Mouse (Mus musculus) thymus, postnatal 0 days (tissue): ENCODE measurements around the gene Selenon. TPM values are rescaled to one million over a fixed set of nuclear protein-coding genes. Genes with fewer than 3 reads are reported as not detected.
A peak's percentile ranks its signal among the peaks of the same experiment; 100 is the strongest.

Source experiments
- DNase-seq: peaks from one replicate; pipeline ENCODE4 v3.0.0-alpha.2; 2015; ENCODE audit warnings: low spot score
- polyA plus RNA-seq: library from polyadenylated mRNA; unstranded; fragments of >200 nt; fragmentation: Nextera tagmentation; extraction: Ambion mirVana; gene quantifications from 2 replicates; pipeline ENCODE4 v1.2.1, GENCODE M21; 2015

Selenon gene
- polyA plus RNA-seq, 1 experiment from 2014 or later = 6.8 TPM

DNA sequence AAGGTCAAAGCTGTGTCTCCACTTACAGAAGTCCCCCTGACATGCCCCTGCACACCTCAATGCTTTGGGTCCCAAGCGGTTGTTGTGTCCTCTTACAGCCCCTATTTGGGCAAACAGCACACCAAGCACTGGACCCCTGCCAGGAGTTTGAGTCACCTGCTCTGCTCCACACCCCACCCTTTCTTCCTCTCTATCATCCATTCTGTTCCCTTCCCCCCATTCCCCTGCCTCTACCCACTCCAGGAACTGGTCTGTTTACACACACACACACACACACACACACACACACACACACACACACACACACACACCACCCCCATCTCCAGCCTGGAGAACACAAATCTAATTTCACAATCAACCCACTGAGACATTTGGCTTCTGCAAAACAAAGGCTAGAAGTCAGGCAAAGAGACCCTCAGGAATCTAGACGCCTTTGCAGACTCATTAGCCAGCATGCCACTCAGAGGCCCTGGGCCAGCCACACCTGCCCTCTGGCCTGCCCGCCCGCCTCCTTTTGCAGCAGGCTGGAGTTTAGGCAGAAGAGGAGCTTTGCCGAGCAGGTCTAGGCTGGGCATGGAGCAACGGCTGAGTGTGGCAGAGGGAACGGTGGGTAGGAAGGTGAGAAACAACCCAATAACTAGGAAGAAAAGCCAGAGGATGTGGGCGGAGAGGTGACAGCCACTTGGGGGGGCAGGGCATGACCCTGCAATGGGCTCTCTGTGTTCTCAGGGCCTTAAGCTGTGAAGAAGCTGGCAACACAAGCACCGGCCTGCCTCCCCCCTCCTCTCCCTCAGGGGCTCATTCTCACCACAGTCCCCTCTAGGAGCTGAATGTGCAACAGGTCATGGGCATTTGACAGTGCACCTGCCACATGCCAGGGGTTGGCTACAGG is 4.9 kb downstream of the Selenon start:
- no peak for DNase-seq

DNA sequence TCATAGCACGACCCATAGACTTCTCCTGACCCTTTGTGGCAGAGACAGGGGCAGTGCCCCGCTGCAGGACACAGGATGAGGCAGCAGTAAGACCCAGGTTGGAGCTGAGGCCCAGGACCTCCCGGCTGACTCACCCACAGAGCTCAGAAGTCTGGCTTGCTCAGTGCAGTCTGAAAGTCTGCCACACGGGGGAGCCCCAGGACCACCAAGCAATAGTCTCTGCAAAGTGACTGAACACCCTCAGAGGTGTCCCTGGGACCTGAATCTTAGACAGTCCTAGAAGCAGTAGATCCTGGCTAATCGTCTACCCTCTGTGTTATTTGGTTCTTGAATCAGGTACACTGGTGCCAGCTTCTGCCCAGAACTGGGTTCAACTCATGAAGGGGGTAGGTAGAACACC is 8.7 kb downstream of the Selenon start:
- peak; percentile 92 for DNase-seq

DNA sequence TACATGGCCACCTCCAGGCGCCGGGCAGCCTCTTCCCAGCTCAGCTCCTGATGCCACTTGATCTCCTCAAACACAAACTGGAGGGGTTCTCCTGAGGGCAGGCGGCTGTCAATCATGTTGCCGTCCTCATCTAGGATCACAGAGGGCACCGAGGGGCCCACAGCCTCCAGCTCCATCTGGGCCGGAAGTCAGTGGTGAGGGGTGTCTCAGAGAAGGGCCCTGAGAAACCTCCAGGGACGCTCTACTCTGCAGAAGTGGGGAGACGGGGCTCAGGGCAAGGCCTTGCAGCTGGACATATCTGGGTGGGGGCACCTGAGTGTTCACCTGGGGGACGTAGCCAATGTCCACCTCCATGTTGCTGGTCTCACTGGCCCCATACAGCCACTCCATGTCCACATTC is 9.2 kb downstream of the Selenon start:
- DNase-seq = peak; percentile 68

DNA sequence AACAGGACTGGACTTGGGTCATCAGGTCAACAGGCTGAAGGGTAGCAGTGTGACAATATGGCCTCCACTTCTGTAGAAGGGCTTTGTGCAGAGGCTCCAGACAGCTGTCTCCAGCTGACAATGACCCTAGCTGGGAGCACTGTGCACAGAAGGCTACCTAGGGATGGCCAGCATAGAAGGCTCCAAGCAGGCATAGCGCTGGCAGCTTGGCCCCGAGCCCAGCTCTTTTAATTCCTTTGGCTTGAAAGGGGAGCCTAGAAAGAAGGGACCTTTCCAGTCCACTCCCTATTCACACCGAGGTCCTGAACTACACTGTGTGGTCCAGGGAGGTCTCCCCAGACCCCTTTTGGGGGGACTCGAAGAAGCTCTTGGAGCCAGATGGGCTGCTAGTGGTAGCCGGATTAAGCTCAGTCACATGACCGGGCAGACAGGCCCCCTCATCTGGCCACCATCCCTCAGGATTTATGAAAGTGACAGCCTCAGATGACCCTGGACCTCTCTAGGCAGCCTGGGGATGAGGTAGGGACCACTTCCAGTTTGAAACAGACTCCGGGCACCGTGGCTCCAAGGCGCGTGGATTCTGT is 12.9 kb downstream of the Selenon start:
- no peak for DNase-seq

DNA sequence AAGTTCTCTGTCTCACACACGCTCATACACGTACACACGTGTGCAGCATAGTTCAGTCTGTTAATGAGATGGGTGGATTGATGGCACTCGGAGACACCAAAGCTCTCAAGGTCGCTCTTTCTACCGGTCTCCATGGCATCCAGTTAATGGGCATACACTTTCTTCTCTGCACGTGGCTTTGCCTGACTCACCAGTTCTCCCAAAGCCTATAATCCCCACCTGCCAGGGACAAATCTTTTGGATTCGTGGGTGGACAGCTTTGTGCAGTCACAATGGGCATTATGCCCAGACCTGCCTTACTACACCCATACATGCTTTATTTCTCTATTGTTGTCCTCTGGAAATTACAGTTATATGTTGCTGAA is 16.2 kb downstream of the Selenon start:
- DNase-seq = no peak

DNA sequence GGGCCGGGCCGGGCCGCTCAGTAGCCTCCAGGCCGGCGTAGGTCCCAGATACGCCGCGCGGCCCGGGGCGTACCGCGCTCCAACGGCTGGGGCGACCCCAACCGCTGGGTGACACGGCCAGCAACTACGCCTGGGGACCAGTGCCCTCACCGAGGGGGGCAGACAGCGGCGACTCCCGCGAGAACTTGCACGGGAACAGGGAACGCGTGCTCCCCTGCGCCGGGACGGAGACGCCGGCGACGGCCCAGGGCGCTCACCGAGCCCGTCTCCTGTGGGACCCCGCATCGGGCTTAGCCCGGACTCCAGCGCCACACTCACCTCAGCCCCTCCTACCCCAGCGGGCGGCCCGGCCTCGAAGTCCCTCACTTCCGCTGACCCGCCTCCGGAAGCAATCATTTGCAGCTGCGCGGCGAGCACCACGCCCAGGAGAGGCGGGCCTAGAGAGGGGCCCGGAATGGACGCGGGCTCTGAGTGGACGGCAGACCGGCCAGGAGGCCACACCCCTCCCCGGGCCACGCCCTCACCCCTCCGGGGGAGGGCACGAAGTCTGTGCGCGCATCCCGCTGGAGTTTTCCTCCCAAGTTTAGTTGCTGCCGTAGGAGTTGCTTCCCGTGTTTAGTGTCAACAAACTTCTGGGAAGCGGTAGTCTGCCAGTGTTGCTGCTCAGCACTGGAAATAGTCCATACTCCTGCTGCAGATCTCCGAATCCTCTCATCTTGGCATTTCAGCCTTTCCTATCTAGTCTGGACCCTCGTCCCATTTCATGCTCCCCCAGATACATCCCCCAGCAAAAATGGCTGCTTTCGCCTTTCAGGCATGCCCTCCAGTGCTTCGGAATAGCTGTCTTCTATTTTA is 16.8 kb downstream of the Selenon start, which contains the start of gene Mtfr1l:
Gene Mtfr1l (minus strand): TSS at position 456 of the 855 bp plus-strand sequence.
- peak; percentile 95 for DNase-seq

DNA sequence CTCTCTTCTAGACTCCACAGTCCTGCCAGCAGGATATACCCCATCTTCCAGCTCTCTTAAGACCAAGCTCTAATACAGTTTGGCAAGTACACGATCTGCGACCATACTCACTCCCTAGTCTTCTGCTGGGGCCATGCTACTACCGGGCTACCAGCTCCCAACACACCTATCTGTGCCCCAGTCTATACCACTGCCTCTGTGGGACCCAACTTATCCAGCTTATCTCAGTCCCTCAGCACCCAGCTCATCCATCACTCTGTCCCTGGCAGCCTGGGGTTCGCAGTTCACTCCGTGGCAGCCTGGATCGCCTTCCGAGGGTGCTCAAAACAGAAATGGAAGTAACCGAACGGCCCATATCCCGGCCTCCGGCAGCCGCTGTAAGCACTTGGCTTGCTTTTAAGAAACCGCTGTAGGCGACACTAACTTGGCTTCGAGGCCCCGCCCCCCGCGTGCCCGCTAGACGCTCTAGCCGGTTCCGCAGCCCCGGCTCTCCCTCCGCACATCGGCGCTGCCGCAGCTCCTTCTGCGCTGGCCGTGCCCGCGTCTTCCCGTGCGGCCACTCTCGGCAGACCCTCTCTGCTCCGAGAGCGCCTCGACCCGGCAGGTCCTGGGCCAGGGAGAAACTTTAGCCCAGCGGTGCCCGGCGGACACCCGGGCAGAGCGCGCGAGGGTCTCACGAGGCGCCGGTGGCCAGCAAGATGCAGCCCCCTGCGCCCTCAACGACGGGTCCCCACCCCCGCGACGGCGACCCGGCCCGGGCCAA is 17.7 kb downstream of the Selenon start:
- peak; percentile 74 for DNase-seq

DNA sequence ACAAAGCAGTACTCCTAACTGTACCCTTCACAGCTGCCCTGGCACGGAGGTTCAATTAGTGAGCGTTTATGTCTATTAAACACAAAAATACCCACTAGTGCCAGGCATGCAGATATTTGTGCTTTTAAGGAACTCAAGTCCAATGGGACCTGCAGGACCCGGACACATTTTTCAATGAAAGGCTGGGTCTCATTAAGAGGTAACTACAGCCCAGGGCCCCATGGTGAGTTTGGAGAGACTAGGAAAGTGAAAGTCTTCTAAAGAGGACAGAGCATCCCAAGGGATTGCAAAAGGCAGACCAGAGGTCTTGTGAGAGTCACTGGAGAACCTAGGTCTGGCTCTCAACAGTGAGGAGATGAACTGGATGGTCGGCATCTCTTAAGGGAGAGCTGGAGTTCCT is 18.5 kb downstream of the Selenon start:
- DNase-seq = no peak

DNA sequence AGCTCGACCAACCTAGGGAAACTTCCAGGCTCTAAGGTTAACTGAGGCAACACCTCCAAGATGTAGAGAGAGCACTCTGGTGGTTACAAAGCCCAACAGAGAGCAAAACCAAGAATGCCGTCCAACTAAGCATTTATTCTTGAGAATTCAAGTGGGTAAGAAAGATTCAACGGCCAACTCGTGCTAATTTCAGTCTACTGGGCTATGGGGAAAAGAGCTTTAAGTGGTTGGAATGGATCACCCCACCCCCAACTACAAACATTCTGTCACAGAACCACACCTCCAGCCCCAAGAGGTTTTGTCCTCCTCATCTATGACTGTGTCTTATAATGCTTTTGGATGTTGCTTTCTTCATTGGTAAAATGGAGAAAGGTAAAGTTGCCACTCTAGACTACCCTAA is 19.0 kb downstream of the Selenon start:
- DNase-seq = no peak

DNA sequence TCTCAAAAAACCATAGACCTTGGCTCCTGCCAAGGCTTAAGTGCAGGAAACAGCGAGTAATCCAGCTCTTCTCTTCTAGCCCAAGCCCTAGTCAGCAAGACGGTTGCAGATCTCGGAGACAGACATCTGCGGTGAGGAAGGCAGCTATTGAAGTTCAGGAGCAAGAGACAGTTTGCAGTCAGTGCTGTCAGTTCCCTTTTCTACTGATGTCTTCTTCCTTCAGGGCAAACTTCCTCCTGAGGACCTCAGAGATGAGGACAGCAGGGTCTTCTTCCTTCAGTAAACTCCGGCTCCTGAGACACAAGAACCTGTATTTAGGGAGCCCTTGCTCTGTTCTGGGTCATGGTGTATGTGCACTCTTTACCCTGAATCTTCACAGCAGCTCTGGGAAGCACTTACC is 25.7 kb downstream of the Selenon start:
- peak; percentile 20 for DNase-seq

DNA sequence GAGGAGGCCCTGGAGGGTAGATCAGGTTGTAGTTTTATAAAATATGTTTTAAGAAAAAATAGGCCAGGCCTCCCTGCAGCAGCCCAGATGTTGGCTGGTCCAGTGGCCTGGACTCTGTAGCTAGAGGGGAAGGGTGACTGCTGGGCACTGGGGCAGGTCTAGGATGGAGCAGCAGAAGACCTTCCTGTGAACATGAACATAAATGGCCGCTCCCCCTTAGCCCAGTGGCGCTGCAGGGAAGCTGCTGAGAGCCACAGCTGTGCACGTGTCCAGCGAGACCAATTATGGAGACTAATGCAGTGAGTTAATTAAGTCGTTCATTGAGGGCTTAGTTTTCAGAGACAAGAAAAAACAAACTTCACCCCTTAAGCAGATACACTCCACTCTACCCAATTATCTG is 26.2 kb downstream of the Selenon start:
- no peak for DNase-seq

DNA sequence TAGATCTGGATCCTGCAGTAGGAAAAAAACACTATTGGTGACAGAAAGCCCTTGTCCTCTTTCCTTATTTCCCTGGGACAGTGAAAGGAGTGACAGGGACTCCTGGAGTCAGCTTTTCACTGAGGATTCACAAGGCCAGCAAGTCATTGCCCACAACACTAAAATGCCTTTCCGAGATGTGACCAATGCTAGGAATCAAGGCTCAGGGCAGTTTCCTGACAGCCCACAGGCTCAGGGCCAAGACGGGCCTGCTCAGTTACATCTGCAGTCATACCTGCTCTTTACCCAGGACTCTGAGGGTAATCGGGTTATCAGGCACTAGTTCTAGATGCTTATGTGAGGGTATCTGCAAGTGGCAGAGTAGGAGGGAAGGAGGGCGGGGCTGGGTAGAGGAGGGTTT is 28.5 kb downstream of the Selenon start:
- no peak for DNase-seq

DNA sequence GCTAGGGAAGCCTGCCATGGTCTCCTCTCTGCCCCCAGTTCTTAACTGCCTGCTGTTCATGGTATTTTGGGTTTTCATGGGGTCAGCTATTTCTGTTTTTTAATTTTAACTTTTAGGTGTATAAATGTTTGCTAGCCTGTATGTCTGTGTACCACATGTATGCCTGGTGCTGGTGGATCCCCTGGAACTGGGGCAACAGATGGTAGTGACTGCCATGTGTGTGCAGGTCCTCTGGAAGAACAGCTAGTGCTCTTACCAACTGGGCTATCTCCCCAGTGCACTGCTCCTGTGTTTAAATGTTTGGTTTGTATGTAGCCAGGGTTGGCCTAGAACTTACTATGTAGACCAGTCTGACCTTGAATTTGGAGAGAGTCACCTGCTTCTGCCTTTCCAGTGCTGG is 32.7 kb downstream of the Selenon start:
- DNase-seq = no peak

DNA sequence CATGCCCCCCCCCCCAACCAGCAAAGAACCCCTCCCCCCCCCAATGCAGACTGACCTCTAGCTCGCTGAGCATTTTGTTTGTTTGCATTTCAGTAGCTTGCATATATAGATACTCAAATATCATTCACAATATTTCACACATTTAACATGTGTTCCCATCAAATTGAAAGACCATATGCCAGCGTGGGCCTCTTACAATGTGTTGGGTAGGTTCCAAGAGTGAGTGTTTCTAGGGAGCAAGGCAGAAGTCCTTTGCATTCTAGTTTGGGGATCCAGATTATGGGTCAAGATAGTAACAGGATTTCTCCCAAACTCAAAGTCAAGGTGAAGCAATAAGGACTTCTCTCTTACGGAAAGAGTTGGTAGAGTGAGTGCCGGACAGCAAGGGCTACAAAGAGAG is 33.4 kb downstream of the Selenon start:
- no peak for DNase-seq

DNA sequence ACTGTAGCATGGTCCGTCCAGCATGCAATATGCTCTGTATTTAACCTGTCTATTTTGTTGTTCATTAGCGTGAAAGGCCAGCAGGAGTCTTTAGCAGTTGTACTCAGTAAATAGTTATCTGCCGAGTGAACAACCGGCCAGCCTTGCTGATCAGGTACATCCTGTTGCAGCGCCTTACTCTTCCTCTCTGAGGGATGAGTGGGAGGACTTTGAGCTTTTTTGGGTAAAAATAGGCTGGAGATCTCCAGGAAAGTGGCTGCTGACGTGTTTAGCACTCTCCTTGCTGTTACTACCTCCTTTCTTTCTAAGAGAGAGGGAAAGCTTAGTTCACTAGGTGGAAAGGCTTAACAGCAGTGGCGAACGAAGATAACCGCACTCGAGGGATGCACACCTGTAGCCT is 34.2 kb downstream of the Selenon start:
- DNase-seq = no peak

DNA sequence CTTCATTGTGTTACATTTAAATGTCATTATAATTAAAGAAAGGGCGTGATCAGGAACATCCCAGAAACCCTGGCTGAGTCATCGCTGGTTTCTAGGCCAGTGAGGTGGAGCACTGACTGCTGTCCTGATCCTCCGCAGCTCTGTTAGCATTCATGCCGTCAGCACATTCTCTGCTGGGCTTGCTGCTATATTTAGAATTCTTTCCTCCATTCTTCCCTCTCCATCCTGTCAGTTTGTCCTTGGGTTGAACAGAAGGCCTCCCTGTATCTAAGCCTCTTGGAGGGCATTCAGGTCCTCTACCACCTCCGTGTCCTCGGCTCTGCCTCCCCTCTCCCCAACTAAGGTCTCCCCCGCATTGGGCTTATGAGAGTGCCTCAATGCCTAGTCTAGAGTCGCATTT is 35.0 kb downstream of the Selenon start:
- DNase-seq = no peak

DNA sequence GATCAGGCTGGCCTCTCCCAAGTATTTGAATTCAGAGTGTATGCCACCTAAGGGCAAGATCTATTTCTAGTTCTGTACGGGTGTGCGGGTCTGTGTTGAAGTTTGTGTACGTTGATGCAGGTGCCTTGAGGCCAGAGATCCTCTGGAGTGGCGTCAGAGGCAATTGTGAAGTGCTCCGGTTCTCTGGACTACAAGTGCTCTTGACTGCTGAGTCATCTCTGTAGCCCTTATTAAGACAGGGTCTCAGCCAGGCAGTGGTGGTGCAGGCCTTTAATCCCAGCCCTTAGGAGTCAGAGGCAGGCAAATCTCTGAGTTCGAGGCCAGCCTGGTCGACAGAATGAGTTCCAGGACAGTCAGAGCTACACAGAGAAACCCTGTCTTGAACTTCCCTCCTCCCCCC is 36.4 kb downstream of the Selenon start:
- no peak for DNase-seq

DNA sequence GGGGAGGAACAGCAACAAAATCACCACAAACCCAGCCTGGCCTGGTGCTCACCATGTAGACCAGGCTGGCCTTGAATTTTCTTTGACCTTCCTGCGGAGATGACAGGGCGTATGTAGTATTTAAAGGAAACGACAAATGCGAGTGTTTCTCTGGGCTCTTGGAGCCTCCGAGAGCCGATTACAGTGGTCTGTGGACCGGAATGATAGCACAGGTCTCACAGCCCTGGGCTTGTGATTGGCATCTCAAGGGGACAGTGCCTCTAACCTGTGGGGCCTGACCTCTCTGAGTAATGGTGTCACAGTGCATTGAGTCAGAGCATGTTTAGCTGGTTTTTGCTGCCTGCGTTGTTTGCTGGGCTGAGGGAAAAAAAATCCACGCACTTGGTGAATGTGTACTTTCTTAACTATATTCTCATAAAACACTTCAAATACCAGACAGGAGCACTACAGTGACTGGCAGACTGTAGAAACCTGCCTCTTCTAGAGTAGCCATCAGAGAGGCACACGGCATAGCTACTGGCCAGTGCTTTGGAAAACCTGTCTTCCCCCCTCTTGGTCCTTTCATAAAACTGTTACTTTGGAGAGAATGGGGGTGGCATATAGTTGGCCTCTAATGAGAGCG is 37.5 kb downstream of the Selenon start:
- no peak for DNase-seq

DNA sequence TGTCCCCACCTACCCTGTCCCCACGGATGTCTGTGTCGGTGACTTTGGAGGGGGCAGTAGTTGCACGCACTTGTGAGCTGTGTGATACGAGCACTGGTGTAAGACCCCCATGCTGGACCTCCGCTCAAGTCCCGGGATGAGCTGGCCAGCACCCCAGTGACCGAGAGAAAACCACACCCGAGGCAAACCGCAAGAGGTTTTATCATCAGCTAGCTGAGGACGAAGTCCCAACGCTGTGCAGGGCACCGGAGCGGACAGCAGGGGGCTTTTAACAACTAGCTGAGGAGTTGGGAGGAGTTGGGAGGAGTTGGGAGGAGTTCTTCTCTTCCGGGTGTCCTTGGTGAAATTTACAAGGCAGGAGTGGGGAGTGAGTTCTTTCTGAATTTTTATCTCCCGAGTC is 39.2 kb downstream of the Selenon start:
- DNase-seq = peak; percentile 43

DNA sequence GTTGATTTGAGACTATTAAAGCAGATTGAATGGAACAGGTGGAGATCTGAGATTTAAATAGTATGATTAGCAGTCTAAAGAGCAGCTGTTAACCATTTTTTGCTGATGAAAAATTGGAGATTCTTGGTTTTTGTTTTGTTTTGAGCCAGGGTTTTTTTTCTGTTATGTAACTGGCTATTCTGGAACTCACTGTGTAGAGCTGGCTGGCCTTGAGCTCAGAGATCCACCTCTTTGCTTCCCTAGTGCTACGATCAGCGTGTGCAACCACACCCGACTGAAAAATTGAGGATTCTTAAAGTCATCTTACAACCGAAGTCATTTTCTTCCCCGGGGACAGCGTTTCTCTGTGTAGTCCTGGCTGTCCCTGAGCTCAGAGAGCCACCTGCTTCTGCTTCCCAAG is 40.2 kb downstream of the Selenon start:
- no peak for DNase-seq

DNA sequence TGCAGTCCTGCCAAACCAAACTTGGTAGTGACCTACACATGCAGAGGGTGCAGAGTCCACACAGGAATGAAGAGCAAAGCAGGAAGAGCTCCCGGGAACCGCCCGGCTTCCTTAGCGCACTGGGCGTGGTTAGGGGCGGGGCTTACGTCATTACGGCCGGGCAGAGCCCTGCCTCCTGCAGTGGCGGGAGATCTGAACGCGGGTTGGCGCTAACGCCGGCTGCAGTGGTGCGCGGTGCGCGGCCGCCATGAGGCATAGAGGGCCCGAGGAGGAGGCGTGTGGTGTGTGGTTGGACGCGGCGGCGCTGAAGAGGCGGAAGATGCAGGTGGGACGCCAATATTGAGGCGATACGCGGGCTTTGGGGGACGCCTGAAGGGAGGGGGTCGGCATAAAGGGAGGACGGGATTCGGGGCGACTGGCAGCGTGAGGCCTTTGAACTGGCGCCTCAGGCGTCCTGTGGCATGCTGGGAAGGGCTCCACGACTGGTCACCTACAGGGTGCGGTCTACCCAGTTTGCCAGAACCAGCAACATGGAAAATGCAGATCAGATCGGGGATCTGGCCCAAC is 41.0 kb downstream of the Selenon start, which contains the start of gene Aunip:
Gene Aunip (plus strand): TSS at position 155 of the 567 bp plus-strand sequence.
- DNase-seq = peak; percentile 92
